Mouse (Mus musculus) adrenal gland, postnatal 14 days (tissue): ENCODE measurements around the gene Olfr675. TPM values are rescaled to one million over a fixed set of nuclear protein-coding genes. Genes with fewer than 3 reads are reported as not detected.
"Not testable (repeated sequence)": the region's sequence is repeated elsewhere in the genome, so short reads cannot be mapped to it uniquely, and the experiment has no call there.

Experiments used
- DNase-seq: peaks from one replicate; pipeline ENCODE4 v3.0.0; 2021; ENCODE audit warnings: mixed read lengths
- long read RNA-seq, 2 experiments: library from polyadenylated mRNA; stranded (forward); transcript quantifications; one replicate each; pipeline ENCODE4 v2.0.0; 2021
- total RNA-seq: library from RNA; stranded (reverse); gene quantifications from 2 replicates; pipeline ENCODE4 v1.2.3, GENCODE M21; 2021

Olfr675 gene
- total RNA-seq = not detected in 2 replicates
- long read RNA-seq, experiment 1 = 0 reads
- long read RNA-seq, experiment 2 = 0 reads

- no peak for DNase-seq
Observed at GRCm38 (mm10) chr7:105028360-105028759, at the start of gene Olfr675. Olfr675 (minus strand) TSS chr7:105028460.

DNA sequence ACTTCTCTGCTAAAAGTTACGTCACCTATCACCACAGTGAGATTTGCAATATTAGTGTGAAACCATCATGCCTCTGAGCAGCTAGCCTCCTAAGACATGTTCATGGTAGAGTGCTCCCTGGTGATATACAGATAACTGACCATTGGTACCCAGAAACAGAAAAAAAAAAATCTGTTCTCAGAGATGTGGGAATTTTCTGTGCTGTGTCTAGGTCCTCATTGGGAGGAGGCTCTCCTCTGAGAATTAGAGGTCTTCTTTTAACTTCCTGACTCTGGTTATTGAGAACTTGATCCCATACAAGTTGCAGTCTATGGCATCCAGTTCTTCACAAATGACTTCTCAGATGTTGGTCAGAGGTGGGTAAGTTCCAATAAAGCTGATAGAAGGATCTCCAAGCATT lies 35.9 kb upstream of the Olfr675 start, which contains the start of gene Olfr678:
Gene Olfr678, plus strand, starts transcription at position 301 of the 400 bp plus-strand sequence.
- DNase-seq = no peak

GRCm38 (mm10) chr7:105058951-105059350 lies 30.7 kb upstream of the Olfr675 start:
- no peak for DNase-seq

DNA sequence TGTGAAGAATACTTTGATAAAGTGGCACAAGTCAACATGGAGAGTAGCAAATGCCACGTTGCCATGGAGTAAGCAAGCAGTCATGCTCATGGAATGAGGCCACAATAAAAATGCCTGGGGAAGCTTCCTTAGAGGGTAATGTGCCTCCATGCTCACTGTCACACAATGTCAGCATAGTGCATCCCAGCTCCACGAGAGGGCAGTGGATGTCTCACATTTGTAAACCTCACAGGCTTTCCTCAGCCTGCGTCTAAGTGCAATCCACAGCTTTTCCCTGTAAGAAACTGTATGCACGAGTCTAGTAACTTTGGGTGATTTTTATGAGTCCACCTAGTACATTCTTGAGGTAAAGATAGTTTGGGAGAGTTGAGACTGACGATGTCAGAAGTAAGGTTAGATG lies 5.6 kb upstream of the Olfr675 start:
- not testable (repeated sequence) for DNase-seq

DNA sequence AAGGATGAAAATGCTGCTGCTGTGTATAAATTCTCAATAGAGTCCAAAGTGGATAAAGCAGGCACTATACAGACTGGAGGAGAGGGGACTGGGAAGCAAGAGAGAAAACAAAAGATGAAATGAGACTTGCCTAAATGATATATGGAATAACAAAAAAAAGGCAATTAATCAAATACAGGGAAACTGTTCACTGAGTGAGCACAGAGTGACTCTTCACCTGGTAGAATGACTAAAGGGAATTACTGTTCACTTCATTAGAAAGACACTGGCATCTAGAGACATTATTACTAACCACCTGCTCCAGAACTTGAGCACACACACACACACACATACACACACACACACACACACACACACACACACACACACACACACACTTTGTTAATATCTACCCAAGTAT lies 4.1 kb upstream of the Olfr675 start, which contains the start of gene Olfr676:
Gene Olfr676, plus strand, starts transcription at position 301 of the 400 bp plus-strand sequence.
- no peak for DNase-seq

GRCm38 (mm10) chr7:105022530-105022929 lies 5.7 kb downstream of the Olfr675 start:
- no peak for DNase-seq

DNA sequence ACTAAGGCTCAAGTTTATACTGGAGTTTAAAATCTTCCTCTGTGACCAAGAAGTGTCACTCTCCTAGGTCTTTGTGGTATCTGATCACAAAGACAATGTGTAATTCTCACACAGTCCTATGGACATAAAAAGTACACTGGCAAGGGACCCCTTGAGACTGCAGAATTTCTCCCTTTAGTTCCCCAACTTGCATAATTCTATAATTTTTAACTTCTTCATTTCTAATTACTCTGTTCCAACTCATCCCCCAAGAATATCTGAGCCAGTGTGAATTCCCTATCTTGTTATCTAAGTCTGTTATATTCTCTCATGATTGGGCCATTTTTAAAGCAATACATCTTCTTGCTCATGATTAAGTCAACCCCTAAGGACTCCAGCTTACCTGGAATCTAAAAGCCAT lies 26.3 kb downstream of the Olfr675 start, which contains the start of gene Olfr672:
Gene Olfr672, minus strand, starts transcription at position 101 of the 400 bp plus-strand sequence.
- DNase-seq = no peak

- no peak for DNase-seq
Observed at GRCm38 (mm10) chr7:104979026-104979425, 49.2 kb downstream of the Olfr675 start, which contains the start of gene Olfr671. Olfr671 (minus strand) TSS chr7:104979126.

GRCm38 (mm10) chr7:104972507-104972906 lies 55.8 kb downstream of the Olfr675 start:
- not testable (repeated sequence) for DNase-seq

Other genes starting within 250 kb of the Olfr675 start
- gene Usp17lb, start 185.9 kb downstream of the Olfr675 start, total RNA-seq = not detected in 2 replicates
- not detected in 2 replicates for gene Usp17la, start 171.5 kb downstream of the Olfr675 start, total RNA-seq
- gene Olfr665, start 150.4 kb downstream of the Olfr675 start, total RNA-seq = not detected in 2 replicates
- gene Olfr666, start 132.5 kb downstream of the Olfr675 start, total RNA-seq = not detected in 2 replicates
- gene Olfr667, start 107.0 kb downstream of the Olfr675 start, total RNA-seq = not detected in 2 replicates
- not detected in 2 replicates for gene Olfr668, start 100.4 kb downstream of the Olfr675 start, total RNA-seq
- not detected in 2 replicates for gene Olfr669, start 94.2 kb downstream of the Olfr675 start, total RNA-seq
- gene Olfr670, start 65.8 kb downstream of the Olfr675 start, total RNA-seq = not detected in 2 replicates
- gene Olfr671, start 49.3 kb downstream of the Olfr675 start, total RNA-seq = not detected in 2 replicates
- not detected in 2 replicates for gene Olfr672, start 26.4 kb downstream of the Olfr675 start, total RNA-seq
- gene Olfr676, start 4.2 kb upstream of the Olfr675 start, total RNA-seq = not detected in 2 replicates
- not detected in 2 replicates for gene Olfr677, start 22.9 kb upstream of the Olfr675 start, total RNA-seq
- gene Olfr678, start 36.0 kb upstream of the Olfr675 start, total RNA-seq = not detected in 2 replicates
- gene Olfr679, start 52.7 kb upstream of the Olfr675 start, total RNA-seq = not detected in 2 replicates
- not detected in 2 replicates for gene Olfr680-ps1, start 64.4 kb upstream of the Olfr675 start, total RNA-seq
- gene Olfr681, start 88.4 kb upstream of the Olfr675 start, total RNA-seq = not detected in 2 replicates
- not detected in 2 replicates for gene Olfr683, start 118.6 kb upstream of the Olfr675 start, total RNA-seq
- gene Olfr684, start 135.2 kb upstream of the Olfr675 start, total RNA-seq = not detected in 2 replicates
- not detected in 2 replicates for gene Olfr685, start 157.6 kb upstream of the Olfr675 start, total RNA-seq
- not detected in 2 replicates for gene Olfr686, start 179.0 kb upstream of the Olfr675 start, total RNA-seq